Mouse (Mus musculus) MN1 (cell line): ENCODE results near the gene Rapgef4.
A peak's percentile ranks its signal among the peaks of the same experiment; 100 is the strongest.
"Not testable (repeated sequence)": the region's sequence is repeated elsewhere in the genome, so short reads cannot be mapped to it uniquely, and the experiment has no call there.

Experiments
- DNase-seq: peaks from one replicate; pipeline ENCODE4 v3.0.0-alpha.2; 2016; ENCODE audit warnings: low spot score

The Rapgef4 gene

DNA sequence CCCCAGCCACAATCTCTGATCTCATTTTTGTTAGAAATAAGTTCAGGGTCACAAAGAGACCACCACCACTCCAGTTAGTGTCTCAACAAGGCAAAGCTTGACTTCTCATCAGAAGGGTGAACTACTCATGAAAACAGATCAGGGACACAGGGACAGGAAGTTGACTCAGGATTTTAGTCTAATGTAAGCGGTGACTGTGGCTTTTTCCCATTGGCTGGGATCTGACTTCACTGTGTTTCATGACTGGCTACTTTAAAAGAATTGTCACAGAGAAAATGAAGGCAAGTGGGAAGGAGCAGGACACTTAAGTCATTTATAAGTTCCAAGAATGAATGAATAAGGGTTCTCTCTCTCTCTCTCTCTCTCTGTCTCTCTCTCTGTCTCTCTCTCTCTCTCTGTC lies 45.5 kb downstream of the Rapgef4 start:
- DNase-seq = no peak

DNA sequence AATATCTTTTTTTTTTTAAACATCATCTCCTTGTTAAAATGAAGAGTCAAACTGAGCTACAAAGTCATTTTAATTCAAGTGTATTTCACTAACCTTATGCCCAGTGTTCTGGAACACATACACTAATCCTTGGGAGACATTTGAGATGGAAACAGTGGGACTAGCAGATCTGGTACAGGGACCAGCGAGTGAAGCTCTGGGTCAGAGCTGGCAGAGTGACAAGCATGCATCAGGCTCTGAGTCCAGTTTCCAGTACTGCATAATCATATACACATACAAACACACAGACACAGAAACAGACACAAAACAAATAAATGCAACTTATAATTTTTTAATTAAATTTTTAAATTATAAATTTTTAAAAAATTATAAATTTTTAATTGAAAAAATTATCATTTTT lies 48.0 kb downstream of the Rapgef4 start:
- no peak for DNase-seq

DNA sequence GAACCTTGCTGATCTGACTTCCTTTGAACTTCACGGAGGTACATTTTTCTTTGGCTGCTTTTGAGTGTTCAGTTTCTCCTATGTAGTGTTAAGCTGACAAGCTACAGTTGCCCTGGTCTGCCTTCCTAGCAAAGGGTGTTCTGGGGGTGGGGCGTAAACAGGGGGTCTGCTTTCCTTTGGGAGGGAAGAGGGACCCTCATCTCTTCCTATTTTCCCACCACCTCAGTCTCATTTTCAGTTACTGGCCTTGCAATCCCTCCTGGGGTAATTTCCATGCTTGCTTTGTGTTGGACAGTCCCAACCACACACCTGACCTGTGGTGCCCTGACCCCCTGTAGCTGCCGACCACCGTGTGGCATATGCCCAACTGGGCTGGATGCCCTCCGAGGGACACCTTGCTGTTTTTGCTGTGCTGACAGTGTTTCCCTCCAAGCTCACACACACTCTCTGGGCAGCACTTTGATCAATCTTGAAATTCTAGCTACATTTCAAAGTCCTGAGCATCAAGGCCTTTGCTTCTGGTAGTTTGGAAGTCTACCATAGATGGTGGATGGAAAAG lies 48.6 kb downstream of the Rapgef4 start:
- no peak for DNase-seq

DNA sequence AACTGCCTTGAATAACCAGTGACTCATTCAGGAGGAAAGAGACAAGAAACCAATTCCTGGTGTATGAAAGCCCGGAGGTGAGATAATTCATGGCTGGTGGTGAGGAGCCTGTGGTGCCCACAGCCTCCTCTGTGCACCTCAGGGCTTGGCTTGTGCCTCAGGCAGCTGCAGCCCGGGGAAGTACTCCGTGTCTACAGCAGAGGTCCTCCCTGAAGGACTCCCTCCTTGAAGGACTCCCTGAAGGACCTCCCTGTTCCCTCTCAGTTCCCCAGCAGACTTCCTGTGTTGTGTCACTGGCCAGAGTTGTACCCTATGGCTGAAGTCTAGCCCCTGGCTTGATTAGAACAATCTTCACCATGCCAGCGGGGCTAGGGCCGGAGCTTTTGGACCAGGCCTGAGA lies 50.7 kb downstream of the Rapgef4 start:
- no peak for DNase-seq

DNA sequence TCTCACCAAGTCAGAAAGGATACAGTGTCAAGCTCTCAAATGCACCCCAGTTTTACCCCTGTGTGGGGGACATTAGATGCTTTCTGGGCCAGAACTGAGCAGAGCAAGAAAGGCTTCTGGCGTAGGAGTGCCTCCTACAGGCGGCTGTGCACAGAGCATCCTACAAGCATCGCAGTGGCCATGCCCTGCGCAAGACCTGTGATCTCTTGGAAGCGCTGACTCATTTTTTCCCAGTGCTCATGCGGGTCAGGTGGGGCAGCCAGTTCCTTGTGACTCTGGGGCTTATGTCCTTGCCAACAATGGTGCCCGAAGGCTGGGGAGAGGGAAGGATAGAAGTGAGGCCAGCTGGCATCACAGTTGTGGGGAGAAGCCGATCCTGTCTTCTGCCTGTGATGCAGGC lies 54.6 kb downstream of the Rapgef4 start:
- DNase-seq = no peak

DNA sequence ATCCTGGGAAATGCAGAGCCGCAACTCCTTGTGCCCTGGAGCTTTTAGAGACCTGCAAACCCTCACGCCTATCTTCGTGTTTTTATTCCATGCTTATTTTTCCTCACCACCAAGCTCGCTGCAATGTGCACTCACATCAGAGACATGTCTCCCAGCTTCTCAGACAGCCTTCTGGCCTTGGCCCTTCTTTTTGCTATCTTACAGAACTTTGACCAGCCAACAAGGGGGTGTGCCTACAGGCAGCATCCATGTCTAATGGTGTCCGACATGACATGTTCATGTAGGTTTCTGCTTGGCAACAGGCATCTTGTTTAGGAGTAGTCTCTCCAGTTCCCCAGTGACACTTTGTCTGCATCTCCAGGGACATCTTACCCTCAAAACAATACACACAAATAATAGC lies 56.3 kb downstream of the Rapgef4 start:
- DNase-seq = no peak

DNA sequence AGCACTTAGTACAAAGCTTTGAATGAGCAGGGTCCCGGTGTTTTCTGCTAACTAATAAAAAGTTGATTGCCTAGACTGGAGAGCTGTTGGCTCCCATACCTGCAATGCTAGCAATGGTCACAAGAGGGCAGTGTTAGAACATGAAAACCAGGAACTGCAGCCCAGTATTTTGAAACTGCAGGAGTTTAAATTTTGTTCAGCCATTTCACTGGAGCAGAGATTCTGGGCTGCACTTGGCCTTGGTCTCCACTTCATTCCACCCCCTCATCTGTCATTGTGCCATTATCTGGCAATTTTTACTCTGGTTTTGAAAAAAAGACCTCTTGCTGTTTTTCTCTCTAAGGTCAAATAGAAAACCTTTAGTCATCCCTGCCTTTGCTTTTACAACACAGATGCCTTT lies 57.2 kb downstream of the Rapgef4 start:
- peak; percentile 72 for DNase-seq

DNA sequence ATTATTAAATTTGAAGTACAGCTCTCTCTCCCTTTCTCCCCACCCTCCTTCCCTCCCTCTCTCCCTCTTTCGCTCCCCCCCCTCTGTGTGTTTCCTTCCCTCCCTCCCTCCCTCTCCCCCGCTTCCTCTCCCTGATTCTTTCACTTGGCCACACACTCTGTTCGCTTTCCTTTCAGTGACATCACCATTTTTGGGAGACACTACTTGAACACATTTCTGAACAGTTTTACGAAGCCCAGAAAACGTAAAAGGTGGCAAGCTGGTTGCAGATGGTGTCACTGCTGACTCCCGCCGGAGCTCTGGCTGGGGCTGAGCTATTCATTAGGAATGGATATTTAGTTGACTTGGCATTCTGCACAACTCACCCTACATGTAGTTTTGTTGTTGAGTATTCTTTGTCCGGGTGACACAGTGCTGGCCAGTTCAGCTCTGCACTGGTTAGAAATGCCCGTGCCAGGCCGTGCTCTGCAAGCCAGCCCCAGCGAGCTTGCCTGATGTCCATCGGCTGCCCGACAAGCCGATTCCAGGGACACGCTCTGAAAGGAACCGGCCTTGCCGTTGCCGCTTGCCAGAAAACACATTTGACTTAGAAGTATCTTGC lies 57.7 kb downstream of the Rapgef4 start:
- no peak for DNase-seq

DNA sequence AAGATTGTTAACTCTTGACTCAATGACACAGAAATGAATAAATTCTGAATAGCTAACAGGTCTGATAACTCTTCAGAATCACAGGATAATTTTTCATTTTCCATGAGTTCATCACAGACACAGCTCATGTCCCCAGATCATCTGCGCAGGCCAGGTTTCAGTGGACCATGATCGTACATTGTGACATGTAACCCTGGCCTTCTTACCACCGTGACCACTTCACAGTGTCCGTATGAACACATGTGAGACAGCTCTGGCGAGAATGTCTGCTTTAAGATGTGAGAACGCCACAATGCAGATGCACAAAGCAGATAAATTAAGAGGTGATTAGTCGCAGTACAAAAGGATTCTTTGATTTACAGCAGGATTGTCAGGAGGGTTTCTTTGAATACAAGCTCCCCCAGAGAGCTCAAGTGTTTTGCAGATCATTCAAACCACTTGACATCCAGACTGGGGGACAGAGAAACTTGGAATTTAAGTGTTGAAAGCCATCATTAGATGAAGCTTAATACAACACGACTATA lies 58.5 kb downstream of the Rapgef4 start:
- DNase-seq = no peak

DNA sequence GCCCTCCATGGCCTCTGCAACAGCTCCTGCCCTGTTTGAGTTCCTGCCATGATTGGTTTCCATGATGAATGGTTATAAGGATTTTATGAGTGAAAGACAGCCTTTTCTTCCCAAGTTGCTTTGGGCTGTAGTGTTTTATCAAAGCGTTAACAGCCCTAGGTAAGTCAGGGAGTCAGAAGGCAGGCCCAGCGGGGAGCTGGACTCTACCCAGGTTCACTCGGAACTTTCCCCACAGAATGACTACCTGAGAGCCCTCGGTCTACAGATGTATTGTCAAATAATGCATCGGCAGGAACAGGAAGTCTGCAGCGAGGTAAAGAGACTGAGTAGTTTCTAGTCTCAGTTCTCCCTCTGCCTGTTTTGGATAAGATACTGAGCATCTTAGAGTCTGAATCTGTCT lies 60.0 kb downstream of the Rapgef4 start:
- DNase-seq = no peak

DNA sequence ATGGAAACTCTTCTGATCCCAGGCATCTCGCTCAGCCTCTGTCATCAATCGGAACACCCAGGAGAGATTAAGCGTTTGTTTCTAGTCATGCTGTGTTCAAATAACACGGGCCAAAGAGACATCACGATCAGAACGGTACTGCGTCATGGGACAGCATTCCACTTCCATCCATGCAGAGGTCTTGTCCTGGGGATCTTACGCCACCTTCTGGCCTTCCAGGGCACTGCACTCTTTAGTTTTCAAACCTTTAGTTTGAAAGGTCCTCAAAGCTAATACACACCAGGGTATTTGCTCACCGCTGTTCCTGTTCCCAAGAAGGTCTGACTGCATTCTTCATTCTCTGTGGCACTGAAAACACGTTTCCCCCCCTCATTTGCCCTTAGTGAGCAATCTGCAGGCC lies 61.1 kb downstream of the Rapgef4 start:
- DNase-seq = no peak

DNA sequence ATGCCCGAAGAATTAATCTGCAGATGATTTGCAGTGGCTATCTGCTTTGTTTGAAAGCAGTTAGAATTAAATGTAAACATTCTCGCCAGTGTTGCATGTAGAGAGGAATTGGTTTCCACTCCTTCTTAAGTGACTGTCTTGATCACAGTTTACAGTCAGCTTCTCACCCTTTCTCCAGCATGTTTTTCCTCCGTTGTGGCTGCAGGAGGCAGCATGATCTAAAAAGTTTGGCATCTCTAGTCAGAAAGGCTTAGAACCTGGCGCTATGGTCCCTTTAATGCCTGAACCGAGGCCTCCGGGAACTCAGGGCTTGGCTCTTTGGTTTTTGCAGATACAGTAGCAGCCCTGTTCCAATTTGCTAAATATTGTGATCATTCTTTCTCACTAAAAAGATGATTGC lies 63.2 kb downstream of the Rapgef4 start:
- DNase-seq = no peak

DNA sequence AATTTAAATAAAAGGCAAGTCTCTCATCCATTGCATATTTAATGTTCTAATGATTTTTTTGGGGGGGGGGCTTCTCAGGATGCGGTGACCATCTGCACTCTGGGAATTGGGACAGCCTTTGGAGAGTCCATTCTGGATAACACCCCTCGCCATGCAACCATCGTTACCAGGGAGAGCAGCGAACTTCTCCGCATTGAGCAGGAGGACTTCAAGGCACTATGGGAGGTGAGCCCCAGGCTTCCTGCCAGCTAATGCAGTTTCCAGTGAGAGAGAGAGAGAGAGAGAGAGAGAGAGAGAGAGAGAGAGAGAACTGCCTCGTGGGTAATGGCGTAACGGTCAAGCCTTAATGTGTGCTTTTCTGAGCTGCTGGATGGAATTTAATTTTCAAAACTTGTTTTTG lies 64.0 kb downstream of the Rapgef4 start:
- DNase-seq = no peak

DNA sequence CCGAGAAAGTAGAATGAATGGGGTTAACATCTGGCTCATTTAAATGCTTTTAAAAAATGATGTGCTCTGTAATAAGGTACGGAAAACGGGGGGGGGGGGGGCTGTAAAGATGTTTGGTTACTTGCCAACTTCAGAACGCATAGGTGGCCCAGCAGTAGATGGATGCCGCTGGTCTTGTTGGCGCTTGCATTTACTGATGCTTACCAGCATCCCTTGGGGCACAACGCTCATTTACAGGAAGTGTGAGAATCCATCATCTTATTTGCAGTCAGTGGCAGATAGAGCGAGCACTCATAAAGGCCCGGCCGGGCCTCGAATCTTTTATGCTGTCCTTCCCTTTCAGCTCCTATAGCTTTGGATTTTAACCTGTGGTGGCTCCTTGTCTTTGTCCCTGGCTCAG lies 64.6 kb downstream of the Rapgef4 start:
- no peak for DNase-seq

DNA sequence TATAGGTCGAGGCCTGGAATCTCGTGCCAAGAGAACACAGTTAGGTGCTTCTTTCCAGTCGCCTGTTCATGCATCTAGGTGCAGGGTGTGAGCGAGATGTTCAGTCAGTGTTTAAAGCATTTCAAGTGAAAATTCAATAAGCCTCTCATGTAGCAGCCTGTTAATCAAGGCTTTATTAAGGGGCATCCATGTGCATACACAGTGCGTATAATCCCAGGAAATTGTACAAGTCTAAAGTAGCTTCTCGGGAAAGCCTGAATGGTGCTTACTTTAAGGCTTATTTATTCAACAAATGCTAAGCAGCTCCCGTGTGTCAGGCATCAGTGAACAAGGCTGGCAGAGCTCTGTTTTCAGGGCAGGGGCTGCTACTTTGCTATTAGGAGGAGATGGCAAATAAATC lies 69.4 kb downstream of the Rapgef4 start:
- no peak for DNase-seq

DNA sequence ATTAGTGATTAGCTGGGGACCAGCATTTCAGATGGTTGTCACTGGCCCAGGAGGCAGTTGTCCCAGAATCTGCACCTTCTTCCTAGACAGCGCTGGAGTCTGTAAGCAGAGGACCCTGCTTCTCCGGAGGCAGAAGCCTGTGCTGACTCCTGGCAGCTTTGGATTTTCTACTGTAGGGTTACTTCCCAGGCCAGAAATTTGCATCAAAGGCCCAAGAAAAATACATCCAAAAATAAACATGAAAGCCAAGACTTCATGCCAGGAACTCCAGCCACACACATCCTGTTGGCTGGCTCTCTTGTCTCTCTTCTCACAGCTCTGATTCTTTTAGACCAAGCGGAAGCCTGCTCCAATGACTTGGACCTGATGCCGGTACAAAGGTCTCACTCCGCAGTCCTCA lies 73.2 kb downstream of the Rapgef4 start:
- no peak for DNase-seq

DNA sequence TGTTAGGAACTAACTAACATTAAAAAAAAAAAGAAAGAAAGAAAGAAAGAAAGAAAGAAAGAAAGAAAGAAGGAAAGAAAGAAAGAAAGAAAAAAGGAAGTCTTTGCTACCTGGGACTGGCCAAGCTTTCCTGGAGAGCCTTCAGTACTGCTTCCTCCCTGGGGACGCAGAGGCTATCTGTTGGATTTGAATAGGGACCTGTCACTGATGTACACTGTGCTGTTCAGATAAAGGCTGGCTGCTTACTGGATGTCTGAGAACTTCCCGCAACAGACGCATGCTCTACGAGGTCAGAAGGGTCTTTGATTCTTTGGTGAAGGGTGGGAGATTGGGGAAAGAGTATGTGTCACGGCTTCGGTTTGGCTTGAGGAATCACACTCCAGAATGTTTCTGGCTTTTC lies 73.7 kb downstream of the Rapgef4 start:
- DNase-seq = no peak

DNA sequence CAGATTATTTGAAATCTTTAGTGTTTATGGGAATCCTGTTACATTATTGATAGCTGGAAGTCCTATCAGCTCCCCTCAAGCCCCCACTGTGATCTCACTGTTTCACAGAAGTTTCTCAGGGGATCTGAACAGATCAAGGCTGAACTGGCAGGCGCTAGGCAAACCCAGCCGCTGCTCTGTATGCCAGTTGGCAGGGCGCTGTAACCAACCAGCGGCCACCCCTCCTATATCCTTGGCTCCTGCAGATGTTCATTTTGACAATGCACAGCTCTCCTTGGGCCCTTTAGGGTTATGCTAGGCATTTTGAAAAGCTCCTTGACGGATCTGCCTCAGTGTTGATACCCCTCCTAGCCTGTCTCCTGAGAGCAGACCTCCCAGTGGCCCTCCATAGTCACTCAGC lies 74.4 kb downstream of the Rapgef4 start:
- no peak for DNase-seq

DNA sequence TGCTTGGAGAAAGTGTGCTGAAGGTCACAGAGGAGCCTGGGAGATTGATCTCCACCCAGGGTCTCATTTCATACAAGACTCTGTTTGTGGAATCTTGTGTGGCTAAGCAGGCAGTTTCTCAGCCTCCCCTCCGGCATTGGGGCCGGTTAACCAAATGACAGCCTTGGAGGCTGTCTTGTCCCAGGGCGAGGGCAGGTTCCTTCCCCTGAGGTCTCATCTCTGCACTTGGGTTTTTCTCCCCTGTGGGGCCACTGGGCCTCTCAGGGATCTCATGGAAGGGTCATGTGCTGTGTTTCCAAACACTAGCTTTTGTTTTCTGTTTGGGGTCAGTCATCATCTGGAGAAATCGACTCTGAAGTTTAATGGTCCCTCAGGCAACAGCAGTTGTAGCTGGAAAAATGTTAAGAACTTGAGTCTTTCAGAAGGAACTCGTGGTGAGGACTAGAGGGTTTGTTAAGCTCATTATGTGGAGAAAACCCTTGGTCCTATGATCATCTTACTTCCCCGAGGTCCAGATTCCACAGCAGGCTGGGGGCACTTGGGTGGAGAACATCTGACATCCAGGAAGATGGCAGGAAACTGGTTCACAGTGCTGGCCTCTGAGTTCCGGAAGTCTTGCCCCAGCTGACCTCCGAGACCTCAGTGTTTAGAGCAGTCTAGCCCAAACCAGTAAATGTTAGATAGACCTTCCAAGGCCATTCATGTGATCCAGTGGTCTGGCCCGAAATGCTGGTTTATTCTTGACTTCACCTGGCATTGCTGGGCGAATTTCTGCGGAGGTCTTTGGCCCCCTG lies 75.2 kb downstream of the Rapgef4 start:
- DNase-seq = no peak

DNA sequence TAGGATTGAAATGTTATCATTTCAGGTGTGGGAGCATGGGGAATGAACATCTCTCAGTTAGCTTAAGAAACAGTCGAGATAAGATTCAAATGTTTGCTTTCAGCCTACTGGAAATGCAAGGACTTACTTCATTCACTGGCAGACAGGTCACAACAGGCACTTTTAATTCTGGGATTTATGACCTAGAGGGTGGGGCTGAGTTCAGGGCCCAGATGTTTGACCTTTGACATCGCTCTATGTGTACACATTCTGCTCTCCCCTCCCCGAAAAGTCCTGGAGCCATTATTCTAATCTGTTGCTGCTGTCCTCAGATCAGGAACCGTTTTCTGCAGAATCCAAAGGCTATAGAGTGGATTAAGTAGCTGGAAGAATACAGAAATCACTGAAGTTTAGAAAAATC lies 81.9 kb downstream of the Rapgef4 start:
- DNase-seq = no peak

DNA sequence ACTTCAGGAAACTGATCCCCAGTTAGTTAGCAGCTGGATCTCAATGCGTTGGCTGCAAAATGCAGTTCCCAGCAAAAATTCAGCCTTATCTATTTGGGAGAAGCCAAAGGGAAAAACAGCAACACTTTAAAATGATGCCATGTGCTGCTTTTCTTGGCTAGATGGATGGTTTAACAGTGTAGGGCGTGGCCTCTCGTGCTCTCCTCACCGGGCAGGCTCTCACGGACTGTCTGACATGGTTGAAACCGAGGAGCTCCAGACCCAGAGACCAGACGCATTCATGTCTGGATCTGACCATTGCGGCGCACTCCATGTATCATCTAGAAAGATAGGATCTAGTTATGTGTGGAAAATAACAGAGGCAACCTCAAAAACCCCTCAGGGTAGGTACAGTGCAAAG lies 87.5 kb downstream of the Rapgef4 start:
- no peak for DNase-seq

DNA sequence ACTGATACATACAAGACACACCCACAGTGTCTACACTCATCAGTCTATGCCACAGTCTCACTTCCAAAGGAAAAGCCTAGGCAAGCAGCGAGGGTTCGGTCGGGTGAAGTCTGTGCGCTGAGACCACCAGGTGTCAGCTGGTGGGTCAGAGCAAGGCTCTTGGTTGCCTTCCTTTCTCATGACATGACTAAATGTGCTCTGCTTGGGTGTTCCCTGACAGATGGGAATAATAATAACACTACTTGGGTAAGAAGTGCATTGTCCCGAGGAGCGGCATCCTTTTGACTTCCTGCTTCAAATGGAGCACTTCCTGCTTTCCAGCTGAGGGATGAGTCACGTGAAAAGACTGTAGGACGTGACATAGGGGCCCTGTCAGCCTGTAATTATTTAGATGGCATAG lies 89.0 kb downstream of the Rapgef4 start:
- no peak for DNase-seq

DNA sequence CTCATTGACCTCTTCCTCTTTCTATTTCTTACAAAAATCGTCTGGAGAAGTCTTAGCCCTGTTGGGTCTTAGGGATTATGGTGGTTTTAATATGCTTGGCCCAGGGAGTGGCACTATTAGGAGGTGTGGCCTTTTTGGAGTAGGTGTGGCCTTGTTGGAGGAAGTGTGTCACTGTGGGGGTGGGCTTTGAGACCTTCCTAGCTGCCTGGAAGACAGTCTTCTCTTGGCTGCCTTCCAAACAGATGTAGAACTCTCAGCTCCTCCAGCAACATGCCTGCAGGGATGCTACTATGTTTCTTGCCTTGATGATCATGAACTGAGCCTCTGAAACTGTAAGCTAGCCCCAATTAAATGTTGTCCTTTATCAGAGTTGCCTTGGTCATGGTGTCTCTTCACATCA lies 92.1 kb downstream of the Rapgef4 start:
- DNase-seq = not testable (repeated sequence)
